Mouse (Mus musculus): Measurements from ENCODE around the gene Apba2. TPM values are rescaled to one million over a fixed set of nuclear protein-coding genes. Genes with fewer than 3 reads are reported as not detected.
A peak's percentile ranks its signal among the peaks of the same experiment; 100 is the strongest.

Gene Apba2
- 0.65 TPM in 1 of 2 replicates, not detected in the other for polyA plus RNA-seq (2011; ENCODE audit: insufficient read length, low read depth, missing spikeins)

DNA sequence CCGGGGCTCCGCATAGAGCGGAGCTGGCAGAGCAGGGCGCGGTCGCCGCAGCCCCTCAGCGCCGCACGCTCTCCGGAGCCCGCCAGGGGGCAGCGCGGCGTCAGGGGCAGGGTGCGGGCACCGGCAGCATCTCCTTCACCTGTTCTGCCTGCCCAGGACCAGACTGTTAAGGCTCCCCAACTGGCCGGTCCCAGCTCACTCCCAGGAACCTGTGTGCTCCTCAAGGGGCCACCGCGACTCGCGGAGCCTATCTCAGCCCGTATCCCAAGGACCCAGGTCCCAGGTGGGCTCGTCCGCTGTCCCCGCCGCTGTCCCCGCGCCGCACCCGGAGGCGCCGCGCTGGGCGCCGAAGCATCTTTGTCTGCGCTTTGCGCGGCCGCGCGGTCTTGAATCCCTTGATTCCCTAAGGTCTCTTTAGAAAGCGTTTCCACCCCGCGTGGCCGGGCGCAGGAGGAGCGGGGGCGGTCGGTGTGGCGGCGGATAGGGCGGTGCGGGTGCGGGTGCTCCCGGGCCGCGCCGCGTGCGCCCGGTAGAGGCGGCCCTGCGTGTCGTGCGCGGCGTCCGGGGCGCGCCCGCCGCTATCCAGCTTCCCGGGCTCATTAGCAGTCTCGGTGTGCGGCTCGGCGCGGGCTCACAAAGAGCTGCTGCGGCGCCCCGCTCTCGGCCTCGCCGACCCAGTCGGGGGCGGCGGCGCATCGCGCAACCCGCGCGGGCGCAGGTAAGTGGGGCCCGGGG lies at the start of gene Apba2:
TSS of gene Apba2 (plus strand) at position 171 of the 735 bp plus-strand sequence.
- H3K4me3 ChIP-seq (ENCODE audit: insufficient read depth, low read length): peak within 1 kb of the TSS; percentile 23
- no peak within 1 kb of the TSS for H3K27ac ChIP-seq (ENCODE audit: insufficient read depth, low read length)
- H3K4me1 ChIP-seq (ENCODE audit: control insufficient read depth, insufficient read depth, low read length): no peaks in the 10 kb centered on the region
- TF ChIP-seq POLR2A (IDR thresholded peaks at IDR 0.05; ENCODE audit: low read depth, low read length) (no peak), CTCF (IDR thresholded peaks at IDR 0.05; ENCODE audit: borderline replicate concordance, insufficient read depth, low read length) (peak; percentile 35; the same call in 1 of the 2 replicates)

DNA sequence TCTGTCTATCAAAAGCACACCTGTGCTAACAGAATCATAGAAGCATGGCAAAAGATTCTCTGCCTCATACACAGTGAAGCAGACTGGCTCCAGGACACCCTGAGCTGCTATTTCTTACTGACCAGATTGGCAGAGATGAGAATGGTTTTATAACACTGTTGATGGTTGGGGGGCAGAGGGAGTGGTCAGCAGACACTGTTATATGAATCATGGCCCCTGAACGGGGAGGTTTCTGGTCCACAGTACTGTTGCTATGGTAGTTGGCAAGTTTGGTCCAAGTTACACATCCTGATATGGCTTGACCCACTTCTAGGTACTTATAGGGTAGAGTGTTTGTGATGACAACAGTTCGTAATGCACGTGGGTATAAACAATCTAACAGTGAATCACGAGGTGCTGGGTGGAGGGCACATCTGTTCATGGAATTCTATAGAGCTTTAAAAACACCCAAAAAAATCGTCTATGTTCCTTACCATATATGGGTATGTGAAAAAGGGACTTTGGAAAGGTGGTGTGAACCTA lies 49.6 kb upstream of the Apba2 start:
- Histone ChIP-seq H3K27ac (ENCODE audit: insufficient read depth, low read length) (no peak overlapping the region), H3K4me1 (ENCODE audit: control insufficient read depth, insufficient read depth, low read length) (no peaks in the 10 kb centered on the region), H3K4me3 (ENCODE audit: insufficient read depth, low read length) (no peak overlapping the region)
- TF ChIP-seq CTCF (IDR thresholded peaks at IDR 0.05; ENCODE audit: borderline replicate concordance, insufficient read depth, low read length) (no peak), POLR2A (IDR thresholded peaks at IDR 0.05; ENCODE audit: low read depth, low read length) (no peak)

DNA sequence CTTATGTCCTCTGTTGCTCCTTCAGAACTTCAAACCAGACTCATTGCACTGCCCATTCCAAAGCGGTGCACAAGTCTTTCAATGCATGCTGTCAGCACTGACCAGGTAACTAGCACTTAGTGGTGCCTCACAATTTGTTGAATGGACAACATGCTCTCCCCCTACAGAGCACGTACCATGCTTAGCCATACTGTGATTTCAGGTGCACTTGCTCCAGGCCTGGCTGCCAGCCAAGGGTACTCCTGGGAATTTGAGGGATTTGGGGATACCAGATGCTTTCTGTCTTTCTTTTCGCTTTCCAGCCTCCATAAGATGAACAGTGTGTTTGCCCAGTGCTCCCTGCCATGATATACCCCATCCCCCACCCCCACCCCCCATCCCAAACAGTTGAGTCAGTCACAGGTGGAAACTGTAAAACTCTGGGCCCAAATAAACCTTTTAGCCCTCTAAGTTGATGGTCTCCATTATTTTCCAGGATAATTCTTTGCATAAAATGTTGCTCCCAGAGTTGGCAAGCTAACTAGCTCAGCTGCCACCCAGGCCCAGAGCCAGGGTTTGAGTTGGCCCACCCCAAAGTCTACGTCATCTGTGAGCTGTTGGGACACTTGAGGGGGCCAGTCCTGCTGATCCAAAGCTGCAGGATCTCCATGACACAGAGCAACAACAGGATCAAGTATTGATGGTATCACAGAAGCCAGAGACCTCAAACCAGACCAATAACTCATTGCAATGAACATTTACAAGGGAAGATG lies 48.9 kb upstream of the Apba2 start:
- Histone ChIP-seq H3K27ac (ENCODE audit: insufficient read depth, low read length) (no peak overlapping the region), H3K4me3 (ENCODE audit: insufficient read depth, low read length) (no peak overlapping the region), H3K4me1 (ENCODE audit: control insufficient read depth, insufficient read depth, low read length) (no peaks in the 10 kb centered on the region)
- TF ChIP-seq CTCF (IDR thresholded peaks at IDR 0.05; ENCODE audit: borderline replicate concordance, insufficient read depth, low read length) (no peak), POLR2A (IDR thresholded peaks at IDR 0.05; ENCODE audit: low read depth, low read length) (no peak)

GRCm38 (mm10) chr7:64456176-64456575 lies 45.3 kb upstream of the Apba2 start:
- Histone ChIP-seq H3K27ac (ENCODE audit: insufficient read depth, low read length) (no peak overlapping the region), H3K4me3 (ENCODE audit: insufficient read depth, low read length) (no peak overlapping the region), H3K4me1 (ENCODE audit: control insufficient read depth, insufficient read depth, low read length) (no peaks in the 10 kb centered on the region)
- no peak for TF ChIP-seq POLR2A (IDR thresholded peaks at IDR 0.05; ENCODE audit: low read depth, low read length)
- TF ChIP-seq CTCF (IDR thresholded peaks at IDR 0.05; ENCODE audit: borderline replicate concordance, insufficient read depth, low read length): no peak

DNA sequence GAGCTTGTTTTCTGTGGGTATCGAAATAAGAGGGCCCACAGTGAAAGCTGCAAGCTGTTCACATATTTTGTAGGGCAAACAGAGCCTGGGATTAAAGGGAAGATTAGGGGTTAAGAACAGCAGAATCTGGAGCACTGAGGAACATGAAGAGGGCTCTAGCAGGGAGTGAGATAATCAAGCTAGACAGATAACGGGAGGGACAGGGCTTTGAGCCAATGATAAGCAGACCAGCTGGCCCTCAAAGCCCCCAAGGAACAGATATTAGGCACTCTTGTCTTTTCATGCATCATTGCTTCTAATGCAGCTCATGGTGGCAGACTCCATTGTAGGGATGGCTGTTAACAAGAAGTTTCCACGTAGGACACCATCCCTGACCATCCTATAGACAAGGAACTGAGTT lies 44.8 kb upstream of the Apba2 start:
- Histone ChIP-seq H3K27ac (ENCODE audit: insufficient read depth, low read length) (no peak overlapping the region), H3K4me1 (ENCODE audit: control insufficient read depth, insufficient read depth, low read length) (no peaks in the 10 kb centered on the region), H3K4me3 (ENCODE audit: insufficient read depth, low read length) (no peak overlapping the region)
- TF ChIP-seq CTCF (IDR thresholded peaks at IDR 0.05; ENCODE audit: borderline replicate concordance, insufficient read depth, low read length): no peak
- no peak for TF ChIP-seq POLR2A (IDR thresholded peaks at IDR 0.05; ENCODE audit: low read depth, low read length)

GRCm38 (mm10) chr7:64457811-64458210 lies 43.7 kb upstream of the Apba2 start:
- TF ChIP-seq CTCF (IDR thresholded peaks at IDR 0.05; ENCODE audit: borderline replicate concordance, insufficient read depth, low read length) (no peak), POLR2A (IDR thresholded peaks at IDR 0.05; ENCODE audit: low read depth, low read length) (no peak)

GRCm38 (mm10) chr7:64497438-64497837 lies 4.1 kb upstream of the Apba2 start:
- Histone ChIP-seq H3K4me3 (ENCODE audit: insufficient read depth, low read length) (no peak overlapping the region), H3K27ac (ENCODE audit: insufficient read depth, low read length) (no peak overlapping the region), H3K4me1 (ENCODE audit: control insufficient read depth, insufficient read depth, low read length) (no peaks in the 10 kb centered on the region)
- 0 out of 2 replicates have a peak, but pooled peaks have one; percentile 21 for TF ChIP-seq CTCF (IDR thresholded peaks at IDR 0.05; ENCODE audit: borderline replicate concordance, insufficient read depth, low read length)
- TF ChIP-seq POLR2A (IDR thresholded peaks at IDR 0.05; ENCODE audit: low read depth, low read length): no peak

More at GRCm38 (mm10) chr7:64457811-64458210, 43.7 kb upstream of the Apba2 start:
- Histone ChIP-seq H3K4me1 (ENCODE audit: control insufficient read depth, insufficient read depth, low read length) (no peaks in the 10 kb centered on the region), H3K27ac (ENCODE audit: insufficient read depth, low read length) (no peak overlapping the region), H3K4me3 (ENCODE audit: insufficient read depth, low read length) (no peak overlapping the region)

DNA sequence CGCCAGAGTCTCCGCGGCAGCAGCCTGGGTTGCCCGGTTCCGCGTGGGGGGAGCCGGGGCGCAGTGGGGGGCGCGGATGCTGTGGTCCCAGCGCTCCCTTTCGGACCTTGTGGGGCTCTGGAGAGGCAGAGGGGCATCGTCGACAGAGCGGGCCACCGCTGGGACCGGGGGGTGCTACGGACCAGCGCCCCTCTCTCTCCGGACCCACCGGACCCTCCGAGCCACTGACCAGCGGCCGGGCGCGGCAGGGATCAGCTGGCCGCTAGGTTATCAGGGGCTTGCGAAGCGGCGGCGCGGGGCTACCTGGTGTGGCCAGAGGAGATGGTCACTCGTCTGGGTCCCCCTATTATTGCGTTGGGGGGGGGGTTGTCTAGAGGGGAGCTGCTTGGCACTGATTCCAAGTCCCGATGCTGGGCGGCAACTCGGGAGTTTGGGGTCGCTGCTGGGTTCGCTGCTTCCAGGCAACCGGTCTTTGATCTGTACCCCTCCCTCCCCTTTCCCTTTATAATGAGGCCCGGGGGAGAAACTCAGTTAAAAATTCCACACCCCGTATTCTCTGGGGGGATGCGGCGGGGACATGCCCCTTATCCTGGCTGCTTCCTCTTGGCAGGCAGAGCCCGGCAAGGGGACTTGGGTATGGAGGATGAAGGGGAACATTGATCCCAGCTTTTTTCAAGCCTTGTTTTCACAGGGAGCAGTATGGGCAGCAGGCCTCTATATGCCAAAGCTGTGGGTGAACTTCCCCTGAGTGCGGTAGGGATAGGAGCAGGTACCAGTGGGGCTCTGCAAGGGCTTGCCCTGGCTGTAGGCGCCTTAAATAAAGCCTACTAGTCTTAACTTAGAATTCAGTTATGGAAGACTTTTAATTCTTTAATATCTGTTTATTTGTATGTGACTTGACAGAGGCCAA lies 1.0 kb downstream of the Apba2 start:
- Histone ChIP-seq H3K27ac (ENCODE audit: insufficient read depth, low read length) (no peak overlapping the region), H3K4me3 (ENCODE audit: insufficient read depth, low read length) (no peak overlapping the region; the same call in 1 of the 2 replicates), H3K4me1 (ENCODE audit: control insufficient read depth, insufficient read depth, low read length) (no peaks in the 10 kb centered on the region)
- TF ChIP-seq CTCF (IDR thresholded peaks at IDR 0.05; ENCODE audit: borderline replicate concordance, insufficient read depth, low read length): no peak
- TF ChIP-seq POLR2A (IDR thresholded peaks at IDR 0.05; ENCODE audit: low read depth, low read length): no peak

GRCm38 (mm10) chr7:64503641-64504040 lies 2.1 kb downstream of the Apba2 start:
- H3K27ac ChIP-seq (ENCODE audit: insufficient read depth, low read length): no peak overlapping the region
- H3K4me3 ChIP-seq (ENCODE audit: insufficient read depth, low read length): no peak overlapping the region
- no peaks in the 10 kb centered on the region for H3K4me1 ChIP-seq (ENCODE audit: control insufficient read depth, insufficient read depth, low read length)
- no peak for TF ChIP-seq CTCF (IDR thresholded peaks at IDR 0.05; ENCODE audit: borderline replicate concordance, insufficient read depth, low read length)
- no peak for TF ChIP-seq POLR2A (IDR thresholded peaks at IDR 0.05; ENCODE audit: low read depth, low read length)

All from embryonic fibroblast, embryonic 13.5 days (primary cell).